Mouse (Mus musculus) adrenal gland (tissue): Measurements from ENCODE around the gene Stk39.

ENCODE experiments used
- intact Hi-C: fragments of 180-260 bp; cut with DNase I; formaldehyde crosslinking; loops from one replicate; pipeline ENCODE4 v1.15.1; 2025

Stk39 gene

DNA sequence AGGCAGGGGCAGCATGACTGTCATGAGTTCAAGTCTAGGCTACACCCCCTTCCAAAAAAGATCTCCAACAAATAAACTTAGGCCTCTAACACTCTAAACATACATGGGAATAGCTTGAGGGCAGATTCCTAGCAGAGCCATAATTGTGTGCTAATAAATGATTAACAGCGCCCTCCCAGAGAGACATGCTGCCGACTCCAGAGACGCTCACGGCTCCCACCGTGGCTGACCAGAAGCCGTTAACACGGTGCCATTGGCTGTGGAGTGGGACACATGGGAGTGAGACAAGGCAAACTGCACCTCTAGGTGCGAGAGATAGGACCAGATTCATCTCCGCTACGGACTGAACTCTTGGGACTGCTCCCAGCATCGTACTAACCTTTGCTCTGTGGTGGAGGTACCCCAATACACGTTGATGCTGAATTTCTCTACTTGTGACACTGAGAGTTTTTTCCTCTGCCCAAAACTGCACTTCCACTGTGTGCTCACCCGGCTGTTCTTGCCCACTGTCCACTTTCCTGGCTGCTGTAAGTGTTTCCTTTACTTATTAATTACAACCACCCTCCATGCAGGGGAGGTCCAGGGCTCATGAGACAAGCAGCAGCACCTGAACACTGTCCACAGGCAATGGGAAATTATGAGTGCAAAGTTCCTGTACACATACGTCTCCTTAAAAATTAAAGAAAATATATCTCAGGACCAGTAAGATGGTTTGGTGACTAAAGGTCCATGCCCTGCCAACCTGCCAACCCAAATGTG is 84.1 kb downstream of the Stk39 start:
- intact Hi-C loops: no loop called here

GRCm38 (mm10) chr2:68386313-68386863 is 85.7 kb downstream of the Stk39 start:
- intact Hi-C loops: no loop called here

- intact Hi-C loops: no loop called here
Measured at GRCm38 (mm10) chr2:68385654-68386312, 86.3 kb downstream of the Stk39 start.

DNA sequence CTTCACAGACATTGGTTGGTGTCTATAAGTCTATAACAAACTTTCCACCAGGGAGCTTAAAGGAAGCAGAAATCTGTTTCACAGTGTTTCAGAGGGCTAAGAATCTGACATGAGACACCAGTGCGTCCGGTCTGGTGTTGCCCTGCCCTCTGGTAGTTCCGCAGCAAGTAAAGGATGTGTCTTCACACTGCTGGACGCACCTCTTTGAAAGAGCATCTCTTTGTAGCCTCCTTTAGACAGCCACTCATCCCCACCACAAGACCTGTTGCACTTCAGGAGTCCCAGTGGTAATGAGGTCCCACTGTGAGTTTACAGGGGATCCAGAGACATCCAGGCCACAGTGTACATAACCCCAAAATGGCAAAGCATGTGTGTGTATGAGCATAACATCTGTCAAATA is 88.1 kb downstream of the Stk39 start:
- intact Hi-C loops: no loop called here

DNA sequence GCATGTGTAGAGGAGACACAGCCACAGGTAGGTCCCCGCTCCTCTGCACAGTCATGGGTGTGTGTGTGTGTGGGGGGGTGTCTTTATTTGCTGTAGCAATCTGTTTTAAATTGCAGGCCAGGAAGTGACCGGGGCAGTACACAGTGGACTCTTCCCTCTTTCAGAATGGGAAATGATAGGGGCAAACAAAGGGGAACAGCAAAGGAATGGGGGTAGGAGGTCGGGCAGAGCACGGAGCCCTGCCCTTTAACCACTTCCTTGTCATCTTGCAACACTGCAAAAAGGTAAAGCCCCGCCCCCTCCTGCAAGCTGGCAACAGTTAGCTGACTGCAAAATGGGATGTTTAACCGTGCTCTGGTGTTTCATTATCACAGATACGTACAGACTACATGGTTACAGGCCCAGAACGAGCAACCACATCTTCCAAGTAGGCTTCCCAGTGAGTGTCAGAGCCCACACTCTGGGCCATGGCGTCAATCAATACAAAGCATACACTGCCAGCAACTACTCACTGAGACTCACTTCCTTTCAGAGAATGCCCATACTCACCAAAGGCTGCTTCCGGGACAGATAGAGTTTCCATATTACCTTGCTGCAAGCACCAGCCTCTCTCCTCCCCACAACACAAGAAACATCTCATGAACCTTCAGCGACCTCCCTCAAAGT is 89.5 kb downstream of the Stk39 start:
- intact Hi-C loops: no loop called here

DNA sequence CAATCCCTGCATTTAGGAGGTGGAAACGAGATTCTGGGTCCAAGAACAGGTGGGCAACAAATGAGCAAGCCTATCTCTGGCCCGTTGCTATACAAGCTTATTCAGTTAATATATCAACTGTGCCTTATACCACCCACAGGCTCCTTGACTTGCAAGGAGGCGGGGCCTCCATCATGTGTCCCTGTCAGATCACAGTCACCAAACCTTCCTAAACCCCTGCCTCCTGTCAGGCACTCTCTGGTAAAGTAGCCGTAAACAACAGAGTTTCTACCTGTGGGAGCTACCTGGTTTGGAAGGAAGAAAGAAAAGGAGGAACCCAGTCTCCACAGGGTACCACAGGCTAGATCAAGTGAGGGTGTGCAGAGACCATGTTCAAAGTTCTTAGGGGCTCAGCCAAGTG is 90.2 kb downstream of the Stk39 start:
- intact Hi-C loops: no loop called here

DNA sequence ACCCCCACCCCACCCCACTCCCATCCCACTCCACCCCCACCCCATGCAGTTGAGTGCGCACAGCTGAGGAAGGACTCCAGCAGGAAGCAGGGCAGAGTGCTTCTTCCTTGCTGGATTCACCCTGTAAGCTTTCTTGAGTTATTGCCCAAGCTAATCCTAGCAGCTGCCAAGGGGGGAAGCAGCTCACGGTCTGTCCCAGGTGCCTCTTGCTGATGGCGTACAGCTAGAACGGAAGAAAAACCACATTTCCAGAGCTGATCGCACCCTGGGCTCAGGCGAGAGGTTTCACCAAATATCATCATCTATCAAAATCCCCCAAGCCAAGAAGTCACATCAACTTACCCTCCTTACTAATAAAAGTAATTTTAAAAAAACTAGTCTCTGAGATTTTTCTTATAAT is 90.9 kb downstream of the Stk39 start:
- intact Hi-C loops: no loop called here

DNA sequence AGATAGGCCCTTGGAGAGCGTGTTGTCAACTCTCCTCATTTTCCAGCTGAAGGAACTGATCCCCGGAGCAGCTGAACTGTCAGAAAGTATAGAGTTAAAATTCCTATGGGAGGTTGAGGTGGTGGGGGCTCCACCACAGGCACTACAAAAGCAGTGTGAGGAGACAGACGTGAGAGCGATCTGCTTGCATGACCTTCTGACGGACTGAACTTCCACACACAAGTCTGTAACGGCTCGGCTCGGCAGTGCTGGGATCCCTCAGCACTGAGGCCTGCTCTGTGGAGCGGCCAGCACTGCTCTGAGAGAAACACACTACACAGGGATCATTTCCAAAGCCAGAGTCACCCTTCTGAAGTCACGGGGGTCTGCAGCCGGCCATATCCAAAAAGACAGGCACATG is 92.4 kb downstream of the Stk39 start:
- intact Hi-C loops: loop anchor here (5.0 kb wide), 1 partner anchor 93 kb away; the partner anchor contains the start of gene Stk39

DNA sequence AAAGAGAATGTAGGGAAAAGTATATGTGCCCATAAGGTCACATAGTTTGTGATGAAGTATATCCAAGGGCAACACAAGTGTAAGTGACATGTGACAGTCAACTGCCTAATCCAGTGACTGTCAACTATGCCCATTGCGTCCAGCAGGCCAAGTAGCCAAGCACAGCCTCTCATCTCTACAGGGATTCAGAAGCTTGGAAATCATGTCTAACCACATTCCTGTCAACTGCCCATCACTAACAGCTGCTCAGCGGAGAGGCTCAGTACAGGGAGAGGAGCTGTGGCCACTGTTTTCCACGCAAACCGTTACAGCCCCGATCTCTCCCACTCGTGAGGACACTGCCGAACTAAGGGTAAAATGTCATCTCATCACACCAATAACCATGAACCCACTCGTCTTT is 93.7 kb downstream of the Stk39 start:
- intact Hi-C loops: loop anchor here (5.0 kb wide), 1 partner anchor 94 kb away; the partner anchor contains the start of gene Stk39

- intact Hi-C loops: loop anchor here (5.0 kb wide), 1 partner anchor 95 kb away; the partner anchor contains the start of gene Stk39
Measured at GRCm38 (mm10) chr2:68377251-68377681, 94.8 kb downstream of the Stk39 start.

DNA sequence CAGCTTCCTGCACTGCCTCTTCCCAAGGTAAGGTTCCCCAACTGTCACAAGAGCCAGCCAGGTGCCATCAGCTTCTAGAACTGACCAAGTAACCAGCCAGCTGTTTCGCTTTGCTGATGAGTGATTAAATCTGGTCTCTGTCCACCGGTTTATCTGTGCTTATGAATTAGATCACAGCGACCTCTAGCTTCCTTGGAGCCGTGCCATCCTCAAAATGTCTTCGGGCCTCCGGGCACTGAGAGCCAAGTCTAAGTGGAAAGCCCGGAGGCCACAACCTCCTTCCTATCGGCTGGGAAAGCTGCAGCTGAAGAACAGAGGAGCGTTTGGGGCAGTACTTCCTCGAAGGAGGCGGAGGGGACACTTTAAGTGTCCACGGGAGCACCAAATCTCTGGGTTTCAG is 95.4 kb downstream of the Stk39 start:
- intact Hi-C loops: loop anchor here (5.0 kb wide), 1 partner anchor 96 kb away; the partner anchor contains the start of gene Stk39

DNA sequence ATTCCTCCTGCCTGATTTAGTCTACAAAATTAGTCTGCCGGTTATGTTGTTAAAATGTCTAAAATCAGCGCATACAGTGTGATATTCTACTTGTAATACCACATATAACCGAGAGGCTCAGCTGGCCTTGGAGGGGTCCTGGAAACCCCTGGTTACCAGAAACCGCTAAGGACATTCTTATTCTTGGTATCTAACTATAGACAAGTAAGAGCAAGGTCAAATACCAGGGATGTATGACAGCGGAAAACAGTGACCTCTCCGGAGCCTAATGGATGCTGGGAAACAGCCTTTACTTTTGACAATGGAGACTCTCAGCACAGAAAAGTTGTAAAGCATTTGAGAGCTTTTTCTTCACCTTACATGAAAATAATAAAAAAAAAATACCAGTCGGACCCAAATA is 97.9 kb downstream of the Stk39 start:
- intact Hi-C loops: no loop called here

- intact Hi-C loops: no loop called here
Measured at GRCm38 (mm10) chr2:68371912-68372311, 100.2 kb downstream of the Stk39 start.

GRCm38 (mm10) chr2:68370326-68370725 is 101.7 kb downstream of the Stk39 start:
- intact Hi-C loops: no loop called here

DNA sequence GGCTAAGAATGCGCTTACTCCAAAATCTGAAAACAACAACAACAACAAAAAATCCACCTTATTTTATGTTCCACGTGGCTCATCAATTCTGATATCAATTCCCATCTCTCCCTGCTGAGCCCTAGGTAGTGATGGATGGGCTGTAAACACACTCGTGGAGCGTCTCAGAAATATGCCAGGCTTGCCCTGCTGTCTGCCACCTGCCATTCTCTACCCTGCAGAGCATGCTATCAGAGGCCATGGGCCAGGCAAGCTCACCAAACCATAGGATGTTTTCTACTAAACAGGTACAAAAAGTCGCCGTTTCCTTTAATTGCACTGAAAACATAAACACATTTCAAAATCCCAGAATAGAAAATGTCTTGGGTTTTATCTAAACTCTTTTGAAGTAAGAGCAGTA is 103.0 kb downstream of the Stk39 start:
- intact Hi-C loops: no loop called here

GRCm38 (mm10) chr2:68367944-68368343 is 104.1 kb downstream of the Stk39 start:
- intact Hi-C loops: no loop called here

DNA sequence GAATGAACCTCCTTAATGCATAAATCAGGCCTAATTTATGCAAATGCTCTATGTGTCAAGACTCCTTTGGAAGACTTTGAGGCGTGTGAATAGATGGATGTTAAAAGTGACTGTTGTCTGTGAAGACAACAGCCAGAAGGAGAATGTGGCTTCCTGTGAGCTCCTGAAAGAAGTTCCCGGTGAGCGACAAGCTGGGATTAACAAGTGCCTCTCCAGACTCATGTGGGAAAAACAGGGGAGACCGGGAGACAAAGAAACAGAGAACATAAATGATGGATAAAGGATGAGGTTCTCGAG is 105.2 kb downstream of the Stk39 start:
- intact Hi-C loops: no loop called here

- intact Hi-C loops: no loop called here
Measured at GRCm38 (mm10) chr2:68366091-68366896, 105.8 kb downstream of the Stk39 start.

GRCm38 (mm10) chr2:68365504-68365903 is 106.6 kb downstream of the Stk39 start:
- intact Hi-C loops: no loop called here

GRCm38 (mm10) chr2:68364181-68364900 is 107.7 kb downstream of the Stk39 start:
- intact Hi-C loops: loop anchor here (5.0 kb wide), 1 partner anchor 103 kb away; no protein-coding TSS in a partner anchor
